Mouse (Mus musculus) cerebellum, adult 11 months (tissue): Measurements from ENCODE around the gene Arhgap28.

Source experiments
- DNase-seq: peaks from one replicate; pipeline ENCODE4 v3.0.0; 2022

Gene Arhgap28

GRCm38 (mm10) chr17:68003741-68004560 is at the start of gene Arhgap28:
Arhgap28 (minus strand) TSS chr17:68004120.
- DNase-seq = peak; percentile 15

- DNase-seq = no peak
These were observed 42.4 kb upstream of the Arhgap28 start for GRCm38 (mm10) chr17:68046341-68046675.

GRCm38 (mm10) chr17:68045655-68046340 is 41.9 kb upstream of the Arhgap28 start:
- no peak for DNase-seq

GRCm38 (mm10) chr17:68042377-68042776 is 38.5 kb upstream of the Arhgap28 start:
- DNase-seq = no peak

GRCm38 (mm10) chr17:68037011-68037410 is 33.1 kb upstream of the Arhgap28 start:
- no peak for DNase-seq

- DNase-seq = no peak
These were observed 25.6 kb upstream of the Arhgap28 start for GRCm38 (mm10) chr17:68029495-68029894.

- no peak for DNase-seq
These were observed 24.6 kb upstream of the Arhgap28 start for GRCm38 (mm10) chr17:68028519-68028918.

GRCm38 (mm10) chr17:68024327-68024726 is 20.4 kb upstream of the Arhgap28 start:
- DNase-seq = no peak

- DNase-seq = no peak
These were observed 15.6 kb upstream of the Arhgap28 start for GRCm38 (mm10) chr17:68019466-68020065.

- no peak for DNase-seq
These were observed 13.2 kb upstream of the Arhgap28 start for GRCm38 (mm10) chr17:68017095-68017494.

GRCm38 (mm10) chr17:68011606-68012005 is 7.7 kb upstream of the Arhgap28 start:
- DNase-seq = no peak

- DNase-seq = no peak
These were observed 6.1 kb upstream of the Arhgap28 start for GRCm38 (mm10) chr17:68010041-68010440.

- no peak for DNase-seq
These were observed 836 bp upstream of the Arhgap28 start for GRCm38 (mm10) chr17:68004581-68005330.

- DNase-seq = no peak
These were observed 1.0 kb downstream of the Arhgap28 start for GRCm38 (mm10) chr17:68002608-68003595.

GRCm38 (mm10) chr17:67999801-68000200 is 4.1 kb downstream of the Arhgap28 start:
- DNase-seq = no peak

GRCm38 (mm10) chr17:67996769-67997155 is 7.2 kb downstream of the Arhgap28 start:
- DNase-seq = no peak

GRCm38 (mm10) chr17:67996097-67996768 is 7.7 kb downstream of the Arhgap28 start:
- no peak for DNase-seq

- no peak for DNase-seq
These were observed 8.6 kb downstream of the Arhgap28 start for GRCm38 (mm10) chr17:67995277-67995819.

- DNase-seq = no peak
These were observed 9.1 kb downstream of the Arhgap28 start for GRCm38 (mm10) chr17:67994861-67995260.

- no peak for DNase-seq
These were observed 10.4 kb downstream of the Arhgap28 start for GRCm38 (mm10) chr17:67993371-67994045.
